Mouse (Mus musculus) myocyte (in vitro differentiated cells): ENCODE measurements at regions not wholly inside any gene's neighbourhood (a gene's known extent, or its start where the extent isn't known, plus 50 kb on each side); places are given as distances from the start of the nearest gene placed in this dataset.

Experiments used
- E2F4 ChIP-seq: IDR thresholded peaks from one replicate; pipeline ENCODE4 v1.6.1; 2011; ENCODE audit warnings: mild to moderate bottlenecking, control low read depth, moderate library complexity; ENCODE audit not compliant: insufficient read depth
- MAX ChIP-seq: IDR thresholded peaks from one replicate; pipeline ENCODE4 v1.6.1; 2011; ENCODE audit warnings: low read depth, mild to moderate bottlenecking, control low read depth
- MYOG ChIP-seq, 3 experiments: IDR thresholded peaks; one replicate each; pipeline ENCODE4 v1.6.1; 2011; ENCODE audit warnings: control low read depth in 2 of 3, low read depth in 2 of 3, mild to moderate bottlenecking in 2 of 3; ENCODE audit not compliant: insufficient read length in 2 of 3, control insufficient read depth in 1 of 3, insufficient read depth in 1 of 3
- POLR2A ChIP-seq: IDR thresholded peaks from one replicate; pipeline ENCODE4 v1.6.1; 2011; ENCODE audit warnings: low read depth, mild to moderate bottlenecking, control low read depth, moderate library complexity; ENCODE audit not compliant: insufficient read length
- USF1 ChIP-seq: IDR thresholded peaks from one replicate; pipeline ENCODE4 v1.6.1; 2011; ENCODE audit warnings: low read depth, mild to moderate bottlenecking, control low read depth, moderate library complexity

GRCm38 (mm10) chr4:95106881-95107665 is 55.1 kb upstream of the Jun start:
- TF ChIP-seq POLR2A (no peak), MYOG (IDR thresholded peaks at IDR 0.05; ENCODE audit: control insufficient read depth in 1 of 3, insufficient read depth in 1 of 3, insufficient read length in 2 of 3, low read depth in 2 of 3) (no peak), MAX (no peak), E2F4 (no peak), USF1 (no peak)
